Mouse (Mus musculus): Measurements from ENCODE around the gene Olfr250. TPM values are rescaled to one million over a fixed set of nuclear protein-coding genes. Genes with fewer than 3 reads are reported as not detected.
"Not testable (repeated sequence)": the region's sequence is repeated elsewhere in the genome, so short reads cannot be mapped to it uniquely, and the experiment has no call there.

Olfr250 gene
- polyA plus RNA-seq (2016; fragmentation: Nextera tagmentation; extraction: Ambion mirVana): not detected in 2 replicates

DNA sequence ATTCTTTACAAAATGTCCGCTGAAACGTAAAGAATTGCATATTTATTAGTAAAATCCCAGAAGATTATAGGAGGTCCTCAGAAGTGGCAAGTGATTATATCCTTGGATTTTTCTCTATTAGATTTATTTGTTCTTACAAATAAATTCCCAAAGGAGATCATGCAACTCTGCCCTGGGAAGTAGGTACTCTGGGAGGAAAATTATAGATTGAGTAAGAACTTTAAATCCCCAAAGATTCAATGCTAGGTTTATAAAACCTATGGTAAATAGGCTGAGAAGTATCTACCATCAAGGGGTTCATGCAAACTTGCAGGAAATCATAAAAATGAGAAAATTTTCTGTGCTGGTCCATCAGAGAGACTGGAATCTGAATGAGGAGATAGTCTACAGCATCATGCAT is at the start of gene Olfr250:
Gene Olfr250 (plus strand): TSS at position 301 of the 400 bp plus-strand sequence.
- Histone ChIP-seq H3K36me3 (no peaks in the 10 kb centered on the region), H3K27ac (no peak within 1 kb of the TSS), H3K4me1 (no peaks in the 10 kb centered on the region), H3K27me3 (ENCODE audit: low read depth, poor library complexity, severe bottlenecking) (no peaks in the 10 kb centered on the region), H3K9me3 (replicated peaks) (no peaks in the 10 kb centered on the region), H3K4me3 (no peak within 1 kb of the TSS)
- DNase-seq (ENCODE audit: low spot score): no peak
- 96% methylated on average over 2 of the region's 2 CpGs for WGBS

DNA sequence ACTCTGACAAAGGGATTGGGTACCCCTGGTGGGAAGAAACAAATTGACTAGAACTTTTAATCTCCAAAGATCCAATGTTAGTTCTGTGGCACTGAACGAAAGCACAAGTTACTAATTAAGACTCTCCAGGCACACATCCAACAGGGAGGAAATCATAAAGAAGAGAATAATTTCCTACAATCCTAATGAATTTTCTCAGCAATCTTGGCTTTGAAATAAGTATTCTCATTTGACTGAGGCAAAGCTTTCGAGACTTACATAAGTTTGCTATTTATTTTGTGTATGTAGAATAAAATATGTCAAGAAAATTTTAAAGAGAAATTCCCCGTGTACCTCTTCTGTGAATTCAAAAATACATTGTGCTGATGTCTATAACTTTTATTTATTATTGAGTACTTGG is 37.9 kb upstream of the Olfr250 start, which contains the start of gene Olfr25:
Gene Olfr25 (plus strand): TSS at position 301 of the 400 bp plus-strand sequence.
- Histone ChIP-seq H3K27ac (no peak within 1 kb of the TSS), H3K9me3 (replicated peaks) (no peaks in the 10 kb centered on the region), H3K4me3 (no peak within 1 kb of the TSS), H3K27me3 (ENCODE audit: low read depth, poor library complexity, severe bottlenecking) (no peaks in the 10 kb centered on the region), H3K36me3 (no peaks in the 10 kb centered on the region), H3K4me1 (no peaks in the 10 kb centered on the region)
- 89% methylated on average over 3 of the region's 3 CpGs for WGBS
- no peak for DNase-seq (ENCODE audit: low spot score)

GRCm38 (mm10) chr9:38348111-38348510 is 18.6 kb upstream of the Olfr250 start, which contains the start of gene Olfr898:
TSS of gene Olfr898 (plus strand) at chr9:38348411.
- no peak within 1 kb of the TSS for H3K4me3 ChIP-seq
- no peaks in the 10 kb centered on the region for H3K4me1 ChIP-seq
- no peak for DNase-seq (ENCODE audit: low spot score)
- H3K36me3 ChIP-seq: no peaks in the 10 kb centered on the region
- no peaks in the 10 kb centered on the region for H3K27me3 ChIP-seq (ENCODE audit: low read depth, poor library complexity, severe bottlenecking)
- H3K27ac ChIP-seq: no peak within 1 kb of the TSS
- no peaks in the 10 kb centered on the region for H3K9me3 ChIP-seq (replicated peaks)
- 96% methylated on average over 4 of the region's 4 CpGs for WGBS

GRCm38 (mm10) chr9:38376786-38377185 is 10.1 kb downstream of the Olfr250 start, which contains the start of gene Olfr251:
TSS of gene Olfr251 (plus strand) at chr9:38377086.
- 83% methylated on average over 2 of the region's 2 CpGs for WGBS
- Histone ChIP-seq H3K9me3 (replicated peaks) (no peaks in the 10 kb centered on the region), H3K27ac (no peak within 1 kb of the TSS), H3K4me1 (no peaks in the 10 kb centered on the region), H3K4me3 (no peak within 1 kb of the TSS), H3K36me3 (no peaks in the 10 kb centered on the region), H3K27me3 (ENCODE audit: low read depth, poor library complexity, severe bottlenecking) (no peaks in the 10 kb centered on the region)
- no peak for DNase-seq (ENCODE audit: low spot score)

- H3K9me3 ChIP-seq (replicated peaks): no peaks in the 10 kb centered on the region
- no peak for DNase-seq (ENCODE audit: low spot score)
- no peak within 1 kb of the TSS for H3K4me3 ChIP-seq
- no peaks in the 10 kb centered on the region for H3K36me3 ChIP-seq
- WGBS: 88% methylated on average over 1 of the region's 1 CpGs
- no peaks in the 10 kb centered on the region for H3K27me3 ChIP-seq (ENCODE audit: low read depth, poor library complexity, severe bottlenecking)
- H3K27ac ChIP-seq: no peak within 1 kb of the TSS
- H3K4me1 ChIP-seq: no peaks in the 10 kb centered on the region
These were observed 34.7 kb downstream of the Olfr250 start, which contains the start of gene Olfr147 for GRCm38 (mm10) chr9:38401398-38401797. TSS of gene Olfr147 (plus strand) at chr9:38401698.

DNA sequence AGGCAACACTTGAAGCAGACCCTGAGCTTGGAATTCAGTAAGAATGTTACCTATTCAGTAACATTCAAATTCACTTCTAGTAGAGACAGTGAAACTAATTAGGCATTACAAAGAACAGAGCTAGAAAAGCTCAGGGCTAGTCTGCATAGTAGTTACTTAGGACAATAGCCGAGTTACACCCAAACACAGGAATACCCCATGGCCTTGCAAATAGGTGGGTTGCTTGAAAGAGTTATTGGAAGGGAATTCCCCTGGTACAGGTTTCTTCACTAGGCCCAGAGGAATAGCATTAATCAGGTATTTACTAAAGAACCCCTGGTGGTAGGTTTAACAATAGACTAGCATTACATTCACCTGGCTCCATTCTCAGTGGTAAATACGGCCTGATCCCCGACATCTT is 40.8 kb downstream of the Olfr250 start:
- not testable (repeated sequence) for H3K27ac ChIP-seq; DNase-seq (ENCODE audit: low spot score); H3K4me3 ChIP-seq; H3K9me3 ChIP-seq (replicated peaks); H3K4me1 ChIP-seq; H3K36me3 ChIP-seq; H3K27me3 ChIP-seq (ENCODE audit: low read depth, poor library complexity, severe bottlenecking)
- WGBS: 94% methylated on average over 3 of the region's 3 CpGs

DNA sequence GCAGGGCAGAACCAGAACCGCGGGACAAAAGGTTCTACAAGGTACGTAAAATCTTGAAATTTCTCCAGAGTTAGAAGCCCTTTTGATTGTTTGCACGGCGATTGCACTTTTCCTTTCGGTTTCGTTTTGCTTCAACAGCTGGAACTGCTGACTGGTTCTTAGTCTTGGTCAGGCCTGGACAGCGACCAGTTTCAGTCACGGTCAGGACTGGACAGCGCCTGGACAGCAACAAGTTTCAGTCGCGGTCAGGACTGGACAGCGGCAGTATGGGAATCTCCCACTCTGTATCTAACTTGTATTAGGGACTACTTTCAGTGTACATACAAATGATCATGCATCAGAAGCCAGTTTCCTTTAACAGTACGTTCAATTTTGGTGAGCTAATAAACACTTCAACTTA is 46.8 kb downstream of the Olfr250 start:
- peak; percentile 47 for DNase-seq (ENCODE audit: low spot score)
- H3K4me1 ChIP-seq; H3K36me3 ChIP-seq; H3K9me3 ChIP-seq (replicated peaks); H3K27ac ChIP-seq; H3K4me3 ChIP-seq; H3K27me3 ChIP-seq (ENCODE audit: low read depth, poor library complexity, severe bottlenecking): not testable (repeated sequence)
- 94% methylated on average over 14 of the region's 14 CpGs for WGBS

Other genes with a start within 250 kb of the Olfr250 start
- not detected in 2 replicates for gene Olfr890, start 224.4 kb upstream of the Olfr250 start, polyA plus RNA-seq (2016; fragmentation: Nextera tagmentation; extraction: Ambion mirVana)
- not detected in 2 replicates for gene Olfr891, start 186.1 kb upstream of the Olfr250 start, polyA plus RNA-seq (2016; fragmentation: Nextera tagmentation; extraction: Ambion mirVana)
- gene Olfr893, start 158.5 kb upstream of the Olfr250 start, polyA plus RNA-seq (2016; fragmentation: Nextera tagmentation; extraction: Ambion mirVana): not detected in 2 replicates
- gene Olfr894, start 148.8 kb upstream of the Olfr250 start, polyA plus RNA-seq (2016; fragmentation: Nextera tagmentation; extraction: Ambion mirVana): not detected in 2 replicates
- gene Olfr143, start 114.1 kb upstream of the Olfr250 start, polyA plus RNA-seq (2016; fragmentation: Nextera tagmentation; extraction: Ambion mirVana): not detected in 2 replicates
- gene Olfr895, start 99.0 kb upstream of the Olfr250 start, polyA plus RNA-seq (2016; fragmentation: Nextera tagmentation; extraction: Ambion mirVana): not detected in 2 replicates
- not detected in 2 replicates for gene Olfr896-ps1, start 75.8 kb upstream of the Olfr250 start, polyA plus RNA-seq (2016; fragmentation: Nextera tagmentation; extraction: Ambion mirVana)
- gene Olfr25, start 37.8 kb upstream of the Olfr250 start, polyA plus RNA-seq (2016; fragmentation: Nextera tagmentation; extraction: Ambion mirVana): not detected in 2 replicates
- not detected in 2 replicates for gene Olfr898, start 18.5 kb upstream of the Olfr250 start, polyA plus RNA-seq (2016; fragmentation: Nextera tagmentation; extraction: Ambion mirVana)
- not detected in 2 replicates for gene Olfr251, start 10.2 kb downstream of the Olfr250 start, polyA plus RNA-seq (2016; fragmentation: Nextera tagmentation; extraction: Ambion mirVana)
- gene Olfr147, start 34.8 kb downstream of the Olfr250 start, polyA plus RNA-seq (2016; fragmentation: Nextera tagmentation; extraction: Ambion mirVana): not detected in 2 replicates
- not detected in 2 replicates for gene Olfr901, start 62.6 kb downstream of the Olfr250 start, polyA plus RNA-seq (2016; fragmentation: Nextera tagmentation; extraction: Ambion mirVana)
- gene Olfr902, start 80.8 kb downstream of the Olfr250 start, polyA plus RNA-seq (2016; fragmentation: Nextera tagmentation; extraction: Ambion mirVana): not detected in 2 replicates
- not detected in 2 replicates for gene Olfr904, start 96.2 kb downstream of the Olfr250 start, polyA plus RNA-seq (2016; fragmentation: Nextera tagmentation; extraction: Ambion mirVana)
- gene Olfr905, start 104.2 kb downstream of the Olfr250 start, polyA plus RNA-seq (2016; fragmentation: Nextera tagmentation; extraction: Ambion mirVana): not detected in 2 replicates
- not detected in 2 replicates for gene Olfr906, start 120.2 kb downstream of the Olfr250 start, polyA plus RNA-seq (2016; fragmentation: Nextera tagmentation; extraction: Ambion mirVana)
- gene Olfr907, start 128.9 kb downstream of the Olfr250 start, polyA plus RNA-seq (2016; fragmentation: Nextera tagmentation; extraction: Ambion mirVana): not detected in 2 replicates
- gene Olfr911-ps1, start 154.7 kb downstream of the Olfr250 start, polyA plus RNA-seq (2016; fragmentation: Nextera tagmentation; extraction: Ambion mirVana): not detected in 2 replicates
- not detected in 2 replicates for gene Olfr910, start 171.0 kb downstream of the Olfr250 start, polyA plus RNA-seq (2016; fragmentation: Nextera tagmentation; extraction: Ambion mirVana)
- not detected in 2 replicates for gene Olfr912, start 213.3 kb downstream of the Olfr250 start, polyA plus RNA-seq (2016; fragmentation: Nextera tagmentation; extraction: Ambion mirVana)
- gene Olfr913, start 225.9 kb downstream of the Olfr250 start, polyA plus RNA-seq (2016; fragmentation: Nextera tagmentation; extraction: Ambion mirVana): not detected in 2 replicates
- gene Olfr914, start 238.2 kb downstream of the Olfr250 start, polyA plus RNA-seq (2016; fragmentation: Nextera tagmentation; extraction: Ambion mirVana): not detected in 2 replicates